Mouse (Mus musculus): Measurements from ENCODE around the gene P4ha3. TPM values are rescaled to one million over a fixed set of nuclear protein-coding genes. Genes with fewer than 3 reads are reported as not detected.
"Not testable (repeated sequence)": the region's sequence is repeated elsewhere in the genome, so short reads cannot be mapped to it uniquely, and the experiment has no call there.

Gene P4ha3
- polyA plus RNA-seq (2015; fragmentation: Nextera tagmentation; extraction: Ambion mirVana) = 4.4 and 4.7 TPM in 2 replicates

DNA sequence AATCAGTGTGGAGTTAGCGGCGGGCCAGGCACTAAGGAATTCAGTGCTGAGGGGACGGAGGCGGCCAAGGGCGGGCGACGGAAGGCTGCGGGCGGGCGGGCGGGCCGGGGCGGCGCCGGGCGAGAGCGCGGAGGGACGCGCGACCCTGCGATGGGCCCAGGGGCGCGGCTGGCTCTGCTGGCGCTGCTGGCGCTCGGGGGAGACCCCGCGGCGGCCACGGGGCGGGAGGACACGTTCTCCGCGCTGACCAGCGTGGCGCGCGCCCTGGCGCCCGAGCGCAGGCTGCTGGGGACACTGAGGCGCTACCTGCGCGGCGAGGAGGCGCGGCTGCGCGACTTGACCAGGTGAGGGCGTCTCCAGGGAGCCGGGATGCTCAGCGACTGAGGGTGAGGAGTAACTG, at the start of gene P4ha3:
Gene P4ha3 (plus strand): TSS at position 138 of the 400 bp plus-strand sequence.
- under 1% methylated on average over 51 of the region's 53 CpGs for WGBS
- peak; percentile 20; the same call in 1 of the 2 replicates for ATAC-seq (ENCODE audit: insufficient read depth, low FRiP score)
- H3K4me3 ChIP-seq (replicated peaks; ENCODE audit: low read length) = peak within 1 kb of the TSS; percentile 50
- peaks cover 4% of the 10 kb centered on the region; the same call in 1 of the 2 replicates for H3K27me3 ChIP-seq (ENCODE audit: control insufficient read depth, insufficient read depth, low read length)
- no peak within 1 kb of the TSS for H3K27ac ChIP-seq (ENCODE audit: low read length)
- H3K9me3 ChIP-seq (replicated peaks; ENCODE audit: control insufficient read depth, low read length) = no peaks in the 10 kb centered on the region
- H3K36me3 ChIP-seq (ENCODE audit: control insufficient read depth, insufficient read depth, low read length) = no peaks in the 10 kb centered on the region
- H3K4me1 ChIP-seq (ENCODE audit: control insufficient read depth, insufficient read depth, low read length) = peaks cover 17% of the 10 kb centered on the region
- H3K4me2 ChIP-seq (ENCODE audit: low read depth, low read length) = peak within 1 kb of the TSS; percentile 85
- H3K9ac ChIP-seq (ENCODE audit: low read length) = peak within 1 kb of the TSS; percentile 74

- no peaks in the 10 kb centered on the region for H3K9me3 ChIP-seq (replicated peaks; ENCODE audit: control insufficient read depth, low read length)
- no peaks in the 10 kb centered on the region for H3K27me3 ChIP-seq (ENCODE audit: control insufficient read depth, insufficient read depth, low read length)
- H3K4me2 ChIP-seq (ENCODE audit: low read depth, low read length) = no peak overlapping the region
- WGBS = 88% methylated on average over 1 of the region's 1 CpGs
- ATAC-seq (ENCODE audit: insufficient read depth, low FRiP score) = no peak
- no peak overlapping the region for H3K4me3 ChIP-seq (replicated peaks; ENCODE audit: low read length)
- no peak overlapping the region for H3K9ac ChIP-seq (ENCODE audit: low read length)
- no peaks in the 10 kb centered on the region for H3K4me1 ChIP-seq (ENCODE audit: control insufficient read depth, insufficient read depth, low read length)
- no peak overlapping the region for H3K27ac ChIP-seq (ENCODE audit: low read length)
- no peaks in the 10 kb centered on the region for H3K36me3 ChIP-seq (ENCODE audit: control insufficient read depth, insufficient read depth, low read length)
Observed at GRCm38 (mm10) chr7:100238271-100238670, 47.0 kb upstream of the P4ha3 start.

DNA sequence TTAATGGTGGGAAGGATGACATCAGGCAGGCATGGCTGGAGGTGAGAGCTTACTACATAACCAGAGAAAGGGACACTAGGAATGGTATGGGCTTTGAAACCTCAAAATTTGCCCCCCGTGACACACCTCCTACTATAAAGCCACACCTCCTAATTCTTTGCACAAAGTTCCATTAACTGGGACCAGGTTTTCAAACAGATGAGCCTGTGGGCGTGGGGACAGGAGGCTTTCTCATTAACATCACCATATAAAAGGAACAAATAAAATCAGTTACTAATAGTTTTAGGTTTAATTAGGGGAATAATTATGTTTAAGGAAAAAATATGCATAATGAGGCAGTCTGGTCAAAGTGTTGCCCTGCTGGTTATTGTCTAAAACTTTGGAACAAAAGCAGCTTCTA, 44.7 kb upstream of the P4ha3 start:
- ATAC-seq (ENCODE audit: insufficient read depth, low FRiP score) = no peak
- H3K27me3 ChIP-seq (ENCODE audit: control insufficient read depth, insufficient read depth, low read length) = no peaks in the 10 kb centered on the region
- no peaks in the 10 kb centered on the region for H3K9me3 ChIP-seq (replicated peaks; ENCODE audit: control insufficient read depth, low read length)
- H3K36me3 ChIP-seq (ENCODE audit: control insufficient read depth, insufficient read depth, low read length) = no peaks in the 10 kb centered on the region
- H3K27ac ChIP-seq (ENCODE audit: low read length) = no peak overlapping the region
- WGBS = 83% methylated on average over 2 of the region's 2 CpGs
- no peak overlapping the region for H3K4me3 ChIP-seq (replicated peaks; ENCODE audit: low read length)
- no peak overlapping the region for H3K9ac ChIP-seq (ENCODE audit: low read length)
- H3K4me2 ChIP-seq (ENCODE audit: low read depth, low read length) = no peak overlapping the region
- H3K4me1 ChIP-seq (ENCODE audit: control insufficient read depth, insufficient read depth, low read length) = no peaks in the 10 kb centered on the region

DNA sequence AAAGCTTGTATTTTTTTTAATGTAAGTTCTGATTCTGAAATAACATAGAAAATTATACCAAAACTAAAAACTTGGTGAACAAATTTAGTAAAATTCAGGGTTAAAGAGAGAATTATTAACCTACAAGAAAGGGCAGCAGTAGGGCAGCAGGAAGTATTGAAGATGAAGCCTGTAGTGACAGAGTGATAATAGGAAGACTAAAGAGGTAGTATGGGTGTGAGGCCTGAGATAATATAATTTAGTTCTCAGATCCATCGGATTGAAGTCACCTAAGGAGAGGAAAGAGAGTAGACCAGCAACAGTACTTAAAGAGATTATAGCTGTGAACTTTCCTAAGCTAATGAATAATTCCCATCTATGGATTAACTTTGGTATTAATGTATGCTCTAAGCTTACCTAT, 42.3 kb upstream of the P4ha3 start:
- WGBS = 86% methylated on average over 1 of the region's 1 CpGs
- Histone ChIP-seq H3K4me3 (replicated peaks; ENCODE audit: low read length) (no peak overlapping the region), H3K27ac (ENCODE audit: low read length) (no peak overlapping the region), H3K9ac (ENCODE audit: low read length) (no peak overlapping the region), H3K9me3 (replicated peaks; ENCODE audit: control insufficient read depth, low read length) (no peaks in the 10 kb centered on the region), H3K4me1 (ENCODE audit: control insufficient read depth, insufficient read depth, low read length) (no peaks in the 10 kb centered on the region), H3K4me2 (ENCODE audit: low read depth, low read length) (no peak overlapping the region), H3K36me3 (ENCODE audit: control insufficient read depth, insufficient read depth, low read length) (no peaks in the 10 kb centered on the region), H3K27me3 (ENCODE audit: control insufficient read depth, insufficient read depth, low read length) (no peaks in the 10 kb centered on the region)
- no peak for ATAC-seq (ENCODE audit: insufficient read depth, low FRiP score)

GRCm38 (mm10) chr7:100244225-100244624, 41.1 kb upstream of the P4ha3 start:
- Histone ChIP-seq H3K27ac (ENCODE audit: low read length) (no peak overlapping the region), H3K27me3 (ENCODE audit: control insufficient read depth, insufficient read depth, low read length) (no peaks in the 10 kb centered on the region), H3K9ac (ENCODE audit: low read length) (no peak overlapping the region), H3K4me2 (ENCODE audit: low read depth, low read length) (no peak overlapping the region), H3K4me1 (ENCODE audit: control insufficient read depth, insufficient read depth, low read length) (no peaks in the 10 kb centered on the region), H3K4me3 (replicated peaks; ENCODE audit: low read length) (no peak overlapping the region), H3K9me3 (replicated peaks; ENCODE audit: control insufficient read depth, low read length) (no peaks in the 10 kb centered on the region), H3K36me3 (ENCODE audit: control insufficient read depth, insufficient read depth, low read length) (no peaks in the 10 kb centered on the region)
- 91% methylated on average over 4 of the region's 4 CpGs for WGBS
- ATAC-seq (ENCODE audit: insufficient read depth, low FRiP score) = no peak

DNA sequence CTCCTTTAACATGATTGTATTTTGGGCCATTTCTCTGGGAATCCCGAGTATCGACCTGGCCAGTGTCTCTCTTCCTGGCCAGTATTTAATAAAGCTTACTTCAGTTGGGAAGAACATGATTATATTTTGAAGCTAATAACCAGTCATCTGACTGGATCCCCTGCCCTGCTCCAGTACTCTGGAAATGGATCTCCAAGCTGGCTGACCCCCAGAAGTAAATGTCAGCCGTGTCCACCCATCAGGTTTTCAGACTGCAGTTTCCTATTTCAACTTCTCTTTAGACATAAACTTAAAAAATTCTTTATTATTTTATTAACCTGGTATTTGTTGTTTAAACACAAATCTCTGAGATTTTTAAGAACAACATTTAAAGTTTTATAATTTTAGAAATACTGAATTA, 40.1 kb upstream of the P4ha3 start:
- WGBS = 92% methylated on average over 3 of the region's 3 CpGs
- Histone ChIP-seq H3K36me3 (ENCODE audit: control insufficient read depth, insufficient read depth, low read length) (no peaks in the 10 kb centered on the region), H3K9me3 (replicated peaks; ENCODE audit: control insufficient read depth, low read length) (no peaks in the 10 kb centered on the region), H3K27me3 (ENCODE audit: control insufficient read depth, insufficient read depth, low read length) (no peaks in the 10 kb centered on the region), H3K4me1 (ENCODE audit: control insufficient read depth, insufficient read depth, low read length) (no peaks in the 10 kb centered on the region), H3K9ac (ENCODE audit: low read length) (no peak overlapping the region), H3K4me2 (ENCODE audit: low read depth, low read length) (no peak overlapping the region), H3K4me3 (replicated peaks; ENCODE audit: low read length) (no peak overlapping the region), H3K27ac (ENCODE audit: low read length) (no peak overlapping the region)
- ATAC-seq (ENCODE audit: insufficient read depth, low FRiP score) = no peak

GRCm38 (mm10) chr7:100250667-100251066, 34.7 kb upstream of the P4ha3 start:
- WGBS = 91% methylated on average over 5 of the region's 5 CpGs
- Histone ChIP-seq H3K4me1 (ENCODE audit: control insufficient read depth, insufficient read depth, low read length) (no peaks in the 10 kb centered on the region), H3K4me3 (replicated peaks; ENCODE audit: low read length) (no peak overlapping the region), H3K9ac (ENCODE audit: low read length) (no peak overlapping the region), H3K4me2 (ENCODE audit: low read depth, low read length) (no peak overlapping the region), H3K27me3 (ENCODE audit: control insufficient read depth, insufficient read depth, low read length) (no peaks in the 10 kb centered on the region), H3K9me3 (replicated peaks; ENCODE audit: control insufficient read depth, low read length) (no peaks in the 10 kb centered on the region), H3K27ac (ENCODE audit: low read length) (no peak overlapping the region), H3K36me3 (ENCODE audit: control insufficient read depth, insufficient read depth, low read length) (no peaks in the 10 kb centered on the region)
- ATAC-seq (ENCODE audit: insufficient read depth, low FRiP score) = no peak

- H3K9me3 ChIP-seq (replicated peaks; ENCODE audit: control insufficient read depth, low read length) = no peaks in the 10 kb centered on the region
- H3K9ac ChIP-seq (ENCODE audit: low read length) = no peak overlapping the region
- H3K4me2 ChIP-seq (ENCODE audit: low read depth, low read length) = no peak overlapping the region
- H3K4me1 ChIP-seq (ENCODE audit: control insufficient read depth, insufficient read depth, low read length) = no peaks in the 10 kb centered on the region
- H3K36me3 ChIP-seq (ENCODE audit: control insufficient read depth, insufficient read depth, low read length) = no peaks in the 10 kb centered on the region
- no peak overlapping the region for H3K4me3 ChIP-seq (replicated peaks; ENCODE audit: low read length)
- H3K27ac ChIP-seq (ENCODE audit: low read length) = no peak overlapping the region
- no peak for ATAC-seq (ENCODE audit: insufficient read depth, low FRiP score)
- H3K27me3 ChIP-seq (ENCODE audit: control insufficient read depth, insufficient read depth, low read length) = no peaks in the 10 kb centered on the region
- WGBS = 88% methylated on average over 3 of the region's 3 CpGs
Observed at GRCm38 (mm10) chr7:100262350-100262749, 23.0 kb upstream of the P4ha3 start.

- H3K9ac ChIP-seq (ENCODE audit: low read length); H3K4me1 ChIP-seq (ENCODE audit: control insufficient read depth, insufficient read depth, low read length); H3K9me3 ChIP-seq (replicated peaks; ENCODE audit: control insufficient read depth, low read length); H3K4me2 ChIP-seq (ENCODE audit: low read depth, low read length); H3K27ac ChIP-seq (ENCODE audit: low read length); H3K4me3 ChIP-seq (replicated peaks; ENCODE audit: low read length); H3K27me3 ChIP-seq (ENCODE audit: control insufficient read depth, insufficient read depth, low read length); ATAC-seq (ENCODE audit: insufficient read depth, low FRiP score); H3K36me3 ChIP-seq (ENCODE audit: control insufficient read depth, insufficient read depth, low read length): not testable (repeated sequence)
- 50% methylated on average over 17 of the region's 17 CpGs for WGBS
Observed at GRCm38 (mm10) chr7:100264934-100265333, 20.4 kb upstream of the P4ha3 start.

- Histone ChIP-seq H3K4me2 (ENCODE audit: low read depth, low read length) (no peak overlapping the region), H3K9me3 (replicated peaks; ENCODE audit: control insufficient read depth, low read length) (no peaks in the 10 kb centered on the region), H3K9ac (ENCODE audit: low read length) (no peak overlapping the region), H3K36me3 (ENCODE audit: control insufficient read depth, insufficient read depth, low read length) (no peaks in the 10 kb centered on the region), H3K27me3 (ENCODE audit: control insufficient read depth, insufficient read depth, low read length) (no peaks in the 10 kb centered on the region), H3K4me3 (replicated peaks; ENCODE audit: low read length) (no peak overlapping the region), H3K27ac (ENCODE audit: low read length) (no peak overlapping the region), H3K4me1 (ENCODE audit: control insufficient read depth, insufficient read depth, low read length) (no peaks in the 10 kb centered on the region)
- ATAC-seq (ENCODE audit: insufficient read depth, low FRiP score) = no peak
- 84% methylated on average over 8 of the region's 8 CpGs for WGBS
Observed at GRCm38 (mm10) chr7:100272369-100272768, 13.0 kb upstream of the P4ha3 start.

Measured in stomach, embryonic 16.5 days (tissue).